Mouse (Mus musculus) ES-E14 (cell line): ENCODE measurements at regions not wholly inside any gene's neighbourhood (a gene's known extent, or its start where the extent isn't known, plus 50 kb on each side); places are given as distances from the start of the nearest gene placed in this dataset.

Source experiments
- DNase-seq: peaks from one replicate; pipeline ENCODE4 v3.0.0-alpha.2; 2013; ENCODE audit warnings: low read depth, low spot score
- H3K27ac ChIP-seq: 2 replicates; pipeline ENCODE4 v1.5.1; 2012; ENCODE audit warnings: low read depth, mild to moderate bottlenecking, low read length, moderate library complexity, mixed read lengths; ENCODE audit not compliant: poor library complexity, insufficient read depth, severe bottlenecking
- H3K36me3 ChIP-seq: 2 replicates; pipeline ENCODE4 v1.6.1; 2012; ENCODE audit warnings: mild to moderate bottlenecking, low read length, moderate library complexity, mixed read lengths; ENCODE audit not compliant: control insufficient read depth, poor library complexity, insufficient read depth, severe bottlenecking
- H3K4me1 ChIP-seq, 2 experiments: fragments of 150-350 bp in 1 of 2; sonication (generic) in 1 of 2; 2 replicates each; pipeline ENCODE4 v1.6.1; 2012; ENCODE audit warnings: low read length in 2 of 2, mild to moderate bottlenecking in 1 of 2, mixed read lengths in 1 of 2; ENCODE audit not compliant: control insufficient read depth in 2 of 2, insufficient read depth in 2 of 2, poor library complexity in 1 of 2
- H3K4me3 ChIP-seq, 2 experiments: fragments of 150-350 bp in 1 of 2; sonication (generic) in 1 of 2; 2 replicates each; pipeline ENCODE4 v1.5.1; 2012; ENCODE audit warnings: low read length in 2 of 2, low read depth in 1 of 2, mild to moderate bottlenecking in 1 of 2, mixed read lengths in 1 of 2; ENCODE audit not compliant: insufficient read depth in 1 of 2, poor library complexity in 1 of 2, severe bottlenecking in 1 of 2
- H3K9ac ChIP-seq: 2 replicates; pipeline ENCODE4 v1.6.1; 2012; ENCODE audit warnings: low read depth, mild to moderate bottlenecking, low read length, mixed read lengths; ENCODE audit not compliant: poor library complexity, insufficient read depth, severe bottlenecking
- H3K9me3 ChIP-seq: fragments of 150-350 bp; sonication (generic); 2 replicates; pipeline ENCODE4 v1.6.1; 2012; ENCODE audit warnings: low read depth, mild to moderate bottlenecking, low read length; ENCODE audit not compliant: control insufficient read depth, insufficient read depth
- CHD2 ChIP-seq: IDR thresholded peaks from 2 replicates; pipeline ENCODE4 v1.6.1; 2014; ENCODE audit warnings: mild to moderate bottlenecking, low read depth, low read length, inconsistent platforms
- HCFC1 ChIP-seq: IDR thresholded peaks from 2 replicates; pipeline ENCODE4 v1.6.1; 2012; ENCODE audit warnings: low read length, inconsistent platforms, borderline replicate concordance; ENCODE audit not compliant: insufficient read depth
- MAFK ChIP-seq: IDR thresholded peaks from 2 replicates; pipeline ENCODE4 v1.6.1; 2014; ENCODE audit warnings: mild to moderate bottlenecking, low read depth, low read length, inconsistent platforms; ENCODE audit not compliant: insufficient read depth
- ZC3H11A ChIP-seq: IDR thresholded peaks from 2 replicates; pipeline ENCODE4 v1.6.1; 2012; ENCODE audit warnings: low read depth, mild to moderate bottlenecking, inconsistent platforms, low read length, borderline replicate concordance
- ZNF384 ChIP-seq: IDR thresholded peaks from 2 replicates; pipeline ENCODE4 v1.6.1; 2012; ENCODE audit warnings: low read depth, low read length, inconsistent platforms
- in situ Hi-C, 2 experiments: fragments of 600-800 bp; cut with MboI; formaldehyde crosslinking; loops; one replicate each; pipeline ENCODE4 v1.15.1; 2025; ENCODE audit warnings: low sequenced_read_pairs in 2 of 2, inconsistent platforms in 1 of 2; ENCODE audit not compliant: unreplicated experiment in 2 of 2

- H3K27ac ChIP-seq = no peak overlapping the region
- DNase-seq = no peak
- no peaks in the 10 kb centered on the region; the same call in 1 of the 2 replicates for H3K36me3 ChIP-seq
- no peak overlapping the region for H3K4me3 ChIP-seq
- TF ChIP-seq ZC3H11A = no peak
- no peak for TF ChIP-seq HCFC1
- TF ChIP-seq MAFK = no peak
- TF ChIP-seq CHD2 = no peak
- TF ChIP-seq ZNF384 = no peak
- in situ Hi-C loops = no loop called here
- no peaks in the 10 kb centered on the region for H3K9me3 ChIP-seq
- no peak overlapping the region for H3K9ac ChIP-seq
- peaks cover 0 to 21% of the 10 kb centered on the region in 2 experiments; a peak in 3 of 4 replicates for H3K4me1 ChIP-seq
Measured at GRCm38 (mm10) chr15:97467781-97468485, 220.8 kb upstream of the Amigo2 start.

- Histone ChIP-seq H3K4me1 (peaks cover 0 to 21% of the 10 kb centered on the region in 2 experiments; a peak in 3 of 4 replicates), H3K27ac (no peak overlapping the region), H3K9ac (no peak overlapping the region), H3K36me3 (no peaks in the 10 kb centered on the region; the same call in 1 of the 2 replicates), H3K9me3 (no peaks in the 10 kb centered on the region), H3K4me3 (no peak overlapping the region)
- no peak for DNase-seq
- TF ChIP-seq HCFC1 = no peak
- TF ChIP-seq MAFK = no peak
- in situ Hi-C loops = no loop called here
Measured at GRCm38 (mm10) chr15:97466906-97467465, 219.9 kb upstream of the Amigo2 start.

GRCm38 (mm10) chr15:97466110-97466509 is 219.0 kb upstream of the Amigo2 start:
- H3K36me3 ChIP-seq = no peaks in the 10 kb centered on the region; the same call in 1 of the 2 replicates
- no peak for DNase-seq
- no peak overlapping the region for H3K27ac ChIP-seq
- TF ChIP-seq ZNF384 (no peak), CHD2 (no peak), HCFC1 (no peak), MAFK (no peak), ZC3H11A (peak; percentile 55; the same call in 1 of the 2 replicates)
- H3K4me1 ChIP-seq = peaks cover 0 to 14% of the 10 kb centered on the region in 2 experiments; a peak in 3 of 4 replicates
- H3K9ac ChIP-seq = no peak overlapping the region
- no peaks in the 10 kb centered on the region for H3K9me3 ChIP-seq
- in situ Hi-C loops = no loop called here
- H3K4me3 ChIP-seq = no peak overlapping the region

- Histone ChIP-seq H3K36me3 (no peaks in the 10 kb centered on the region), H3K9me3 (no peaks in the 10 kb centered on the region), H3K4me3 (no peak overlapping the region), H3K9ac (no peak overlapping the region), H3K27ac (no peak overlapping the region), H3K4me1 (peaks cover 3 to 15% of the 10 kb centered on the region in 2 experiments; a peak in 3 of 4 replicates)
- in situ Hi-C loops = no loop called here
- no peak for TF ChIP-seq ZNF384
- no peak for TF ChIP-seq CHD2
- DNase-seq = no peak
Measured at GRCm38 (mm10) chr15:97465366-97465765, 218.3 kb upstream of the Amigo2 start.

GRCm38 (mm10) chr15:97464737-97465136 is 217.7 kb upstream of the Amigo2 start:
- in situ Hi-C loops = no loop called here
- no peak overlapping the region for H3K4me3 ChIP-seq
- no peak overlapping the region for H3K27ac ChIP-seq
- no peaks in the 10 kb centered on the region for H3K36me3 ChIP-seq
- DNase-seq = no peak
- H3K9me3 ChIP-seq = no peaks in the 10 kb centered on the region
- TF ChIP-seq MAFK = no peak
- TF ChIP-seq CHD2 = no peak
- TF ChIP-seq ZC3H11A = no peak
- no peak for TF ChIP-seq ZNF384
- no peak overlapping the region for H3K9ac ChIP-seq
- H3K4me1 ChIP-seq = peaks cover 3 to 12% of the 10 kb centered on the region in 2 experiments; a peak in 3 of 4 replicates
